Mouse (Mus musculus) bone marrow, adult 2 months (tissue): ENCODE results near the gene Pam16. TPM values are rescaled to one million over a fixed set of nuclear protein-coding genes. Genes with fewer than 3 reads are reported as not detected.

ENCODE experiments used
- H3K27ac ChIP-seq: fragments of 200-500 bp; 2 replicates; pipeline ENCODE4 v1.5.1; 2012; ENCODE audit warnings: low read depth, mild to moderate bottlenecking, control low read depth, inconsistent platforms, low read length; ENCODE audit not compliant: control insufficient read depth, poor library complexity, insufficient read depth
- H3K4me1 ChIP-seq: fragments of 200-500 bp; 2 replicates; pipeline ENCODE4 v1.6.1; 2011; ENCODE audit warnings: low read length; ENCODE audit not compliant: control insufficient read depth, insufficient read depth
- H3K4me3 ChIP-seq: fragments of 200-500 bp; replicated peaks from 2 replicates; pipeline ENCODE3; 2011; ENCODE audit warnings: mild to moderate bottlenecking, low read depth, low read length, control low read depth; ENCODE audit not compliant: control insufficient read depth
- CTCF ChIP-seq: fragments of 200-500 bp; IDR thresholded peaks from 2 replicates; pipeline ENCODE4 v1.5.1; 2011; ENCODE audit warnings: low read length, control low read depth; ENCODE audit not compliant: control insufficient read depth, insufficient read depth
- POLR2A ChIP-seq: fragments of 200-500 bp; IDR thresholded peaks from 2 replicates; pipeline ENCODE4 v1.6.1; 2011; ENCODE audit warnings: low read depth, mild to moderate bottlenecking, control low read depth, low read length, borderline replicate concordance; ENCODE audit not compliant: control insufficient read depth
- WGBS: fragments of 180-500 bp; shearing (Covaris S2); methylation state at CpG from one replicate; pipeline ENCODE4 v1.1.7; 2018; 5-methylcytosine and 5-hydroxymethylcytosine counted together
- polyA plus RNA-seq: library from polyadenylated mRNA; stranded (reverse); fragments of >200 nt; gene quantifications from 2 replicates; pipeline ENCODE4 v1.2.4, GENCODE M21; 2011; ENCODE audit warnings: low replicate concordance; ENCODE audit not compliant: missing spikeins, insufficient read depth, insufficient read length

Gene Pam16
- polyA plus RNA-seq, 1 experiment: 52.5 TPM

GRCm38 (mm10) chr16:4602189-4602588 is 22.6 kb downstream of the Pam16 start:
- Histone ChIP-seq H3K4me1 (no peaks in the 10 kb centered on the region; the same call in 1 of the 2 replicates), H3K4me3 (no peak overlapping the region), H3K27ac (no peak overlapping the region)
- TF ChIP-seq CTCF (no peak), POLR2A (no peak)
- WGBS: 73% methylated on average over 3 of the region's 3 CpGs

GRCm38 (mm10) chr16:4600701-4601310 is 24.0 kb downstream of the Pam16 start:
- Histone ChIP-seq H3K4me3 (no peak overlapping the region), H3K27ac (no peak overlapping the region), H3K4me1 (no peaks in the 10 kb centered on the region)
- no peak for TF ChIP-seq CTCF
- WGBS: 74% methylated on average over 9 of the region's 9 CpGs

GRCm38 (mm10) chr16:4599616-4600015 is 25.2 kb downstream of the Pam16 start:
- WGBS: 76% methylated on average over 3 of the region's 3 CpGs

GRCm38 (mm10) chr16:4598891-4599543 is 25.8 kb downstream of the Pam16 start:
- Histone ChIP-seq H3K4me3 (no peak overlapping the region), H3K27ac (no peak overlapping the region), H3K4me1 (no peaks in the 10 kb centered on the region)
- no peak for TF ChIP-seq POLR2A
- no peak for TF ChIP-seq CTCF
- WGBS: 61% methylated on average over 6 of the region's 6 CpGs

More at GRCm38 (mm10) chr16:4599616-4600015, 25.2 kb downstream of the Pam16 start:
- H3K27ac ChIP-seq: no peak overlapping the region
- H3K4me1 ChIP-seq: no peaks in the 10 kb centered on the region
- no peak overlapping the region for H3K4me3 ChIP-seq
- TF ChIP-seq POLR2A (no peak), CTCF (no peak)

GRCm38 (mm10) chr16:4598041-4598440 is 26.7 kb downstream of the Pam16 start:
- WGBS: 87% methylated on average over 5 of the region's 5 CpGs
- Histone ChIP-seq H3K4me3 (no peak overlapping the region), H3K27ac (no peak overlapping the region), H3K4me1 (no peaks in the 10 kb centered on the region)
- no peak for TF ChIP-seq CTCF

- H3K27ac ChIP-seq: no peak overlapping the region
- no peak overlapping the region for H3K4me3 ChIP-seq
- 74% methylated on average over 7 of the region's 7 CpGs for WGBS
- H3K4me1 ChIP-seq: no peaks in the 10 kb centered on the region
- TF ChIP-seq CTCF (no peak), POLR2A (no peak)
Measured at GRCm38 (mm10) chr16:4597296-4597695, 27.5 kb downstream of the Pam16 start.

GRCm38 (mm10) chr16:4596836-4597235 is 28.0 kb downstream of the Pam16 start:
- Histone ChIP-seq H3K27ac (no peak overlapping the region), H3K4me1 (no peaks in the 10 kb centered on the region), H3K4me3 (no peak overlapping the region)
- TF ChIP-seq POLR2A (no peak), CTCF (no peak)
- 86% methylated on average over 2 of the region's 2 CpGs for WGBS

GRCm38 (mm10) chr16:4596141-4596728 is 28.6 kb downstream of the Pam16 start:
- no peak for TF ChIP-seq CTCF
- TF ChIP-seq POLR2A: no peak
- H3K4me3 ChIP-seq: no peak overlapping the region
- 66% methylated on average over 3 of the region's 3 CpGs for WGBS
- H3K27ac ChIP-seq: no peak overlapping the region
- H3K4me1 ChIP-seq: no peaks in the 10 kb centered on the region

GRCm38 (mm10) chr16:4595527-4595963 is 29.2 kb downstream of the Pam16 start:
- no peaks in the 10 kb centered on the region for H3K4me1 ChIP-seq
- no peak for TF ChIP-seq CTCF
- TF ChIP-seq POLR2A: no peak
- 65% methylated on average over 5 of the region's 5 CpGs for WGBS

More at GRCm38 (mm10) chr16:4595527-4595963, 29.2 kb downstream of the Pam16 start:
- no peak overlapping the region; the same call in 1 of the 2 replicates for H3K27ac ChIP-seq
- no peak overlapping the region for H3K4me3 ChIP-seq
